Mouse (Mus musculus) ES-E14 (cell line): ENCODE data around the gene Fam151a.

Experiments
- CHD2 ChIP-seq: IDR thresholded peaks from 2 replicates; pipeline ENCODE4 v1.6.1; 2014; ENCODE audit warnings: mild to moderate bottlenecking, low read depth, low read length, inconsistent platforms
- HCFC1 ChIP-seq: IDR thresholded peaks from 2 replicates; pipeline ENCODE4 v1.6.1; 2012; ENCODE audit warnings: low read length, inconsistent platforms, borderline replicate concordance; ENCODE audit not compliant: insufficient read depth
- MAFK ChIP-seq: IDR thresholded peaks from 2 replicates; pipeline ENCODE4 v1.6.1; 2014; ENCODE audit warnings: mild to moderate bottlenecking, low read depth, low read length, inconsistent platforms; ENCODE audit not compliant: insufficient read depth
- ZC3H11A ChIP-seq: IDR thresholded peaks from 2 replicates; pipeline ENCODE4 v1.6.1; 2012; ENCODE audit warnings: low read depth, mild to moderate bottlenecking, inconsistent platforms, low read length, borderline replicate concordance
- ZNF384 ChIP-seq: IDR thresholded peaks from 2 replicates; pipeline ENCODE4 v1.6.1; 2012; ENCODE audit warnings: low read depth, low read length, inconsistent platforms

DNA sequence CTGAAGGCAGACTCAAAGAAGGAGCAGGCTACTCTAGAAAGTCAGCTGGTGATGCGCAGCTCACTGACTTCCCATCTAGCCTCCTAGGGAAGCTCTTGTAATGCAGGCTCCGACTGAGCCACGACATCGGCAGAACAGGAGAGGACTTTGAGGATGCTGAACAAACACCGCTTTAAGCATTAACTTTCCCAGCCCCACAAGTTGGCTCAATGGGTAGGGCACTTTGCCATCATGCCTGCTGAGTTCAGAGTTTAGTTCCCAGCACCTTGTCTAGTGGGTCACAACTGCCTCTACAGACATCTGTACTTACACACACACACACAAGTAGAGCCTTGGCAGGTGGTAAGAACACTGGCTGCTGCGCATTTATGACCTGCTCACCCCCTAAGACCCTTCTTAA, 18.0 kb downstream of the Fam151a start:
- TF ChIP-seq ZNF384 (no peak), HCFC1 (no peak), CHD2 (no peak), ZC3H11A (no peak), MAFK (no peak)
